Mouse (Mus musculus): ENCODE data around the gene Scn2b.
A peak's percentile ranks its signal among the peaks of the same experiment; 100 is the strongest.

DNA sequence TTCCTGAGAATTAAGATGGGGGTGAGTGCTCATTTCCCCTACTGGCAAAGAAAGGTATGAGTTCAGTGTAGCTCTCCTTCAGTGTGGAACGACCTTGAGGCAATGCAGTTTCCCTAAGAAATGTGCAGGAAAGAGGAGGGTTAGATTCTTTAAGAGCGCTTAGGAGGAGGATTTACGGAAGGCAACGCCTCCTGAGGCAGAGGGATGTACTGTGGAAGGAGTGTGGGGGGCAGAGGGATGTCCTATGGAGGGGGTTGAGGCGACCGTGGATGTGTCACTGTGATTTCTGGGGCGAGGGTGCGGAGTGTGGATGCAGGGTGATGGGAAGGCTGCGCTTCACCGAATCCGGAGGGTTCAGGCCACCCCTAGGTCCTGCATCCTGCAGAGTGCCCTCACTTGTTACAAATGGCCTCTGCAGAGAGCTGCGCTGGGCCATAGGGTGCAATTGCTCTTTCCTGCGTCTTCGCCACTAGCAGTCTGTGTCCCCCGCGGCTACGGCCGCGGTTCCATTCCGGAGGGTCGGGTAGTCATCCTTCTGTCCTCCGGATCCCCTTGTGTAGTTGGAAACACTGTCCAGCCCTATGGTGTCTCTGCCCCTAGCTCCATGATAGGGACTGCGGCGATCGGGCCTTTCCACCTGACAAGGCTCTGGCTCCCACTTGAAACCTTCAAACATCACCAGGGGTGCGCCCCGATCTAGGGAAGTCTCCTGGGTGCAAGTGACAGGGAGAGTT is 28.1 kb downstream of the Scn2b start:
- TF ChIP-seq CTCF (conservative IDR thresholded peaks at IDR 0.05; ENCODE audit: low read length) = peak; percentile 31
- TF ChIP-seq POU5F1 (IDR thresholded peaks at IDR 0.05; ENCODE audit: borderline replicate concordance, low read length) = no peak
- TF ChIP-seq NANOG (IDR thresholded peaks at IDR 0.05; ENCODE audit: borderline replicate concordance, low read length) = no peak

All from E14TG2a.4 (cell line).